Mouse (Mus musculus): Measurements from ENCODE around the gene Golt1a. TPM values are rescaled to one million over a fixed set of nuclear protein-coding genes. Genes with fewer than 3 reads are reported as not detected.
"Not testable (repeated sequence)": the region's sequence is repeated elsewhere in the genome, so short reads cannot be mapped to it uniquely, and the experiment has no call there.

Gene Golt1a
- polyA plus RNA-seq, 1 experiment from 2014 or later = 5.8 TPM

GRCm38 (mm10) chr1:133328299-133328795, 18.7 kb downstream of the Golt1a start:
- no peaks in the 10 kb centered on the region for H3K9me3 ChIP-seq (replicated peaks)
- no peaks in the 10 kb centered on the region for H3K36me3 ChIP-seq
- H3K27ac ChIP-seq = no peak overlapping the region
- ATAC-seq = no peak
- H3K4me2 ChIP-seq = no peak overlapping the region
- no peak overlapping the region for H3K4me3 ChIP-seq
- no peak overlapping the region for H3K9ac ChIP-seq
- peaks cover 57% of the 10 kb centered on the region for H3K27me3 ChIP-seq (replicated peaks)
- H3K4me1 ChIP-seq = no peaks in the 10 kb centered on the region
- 71% methylated on average over 6 of the region's 6 CpGs for WGBS (ENCODE audit: insufficient replicate concordance)

GRCm38 (mm10) chr1:133328896-133329637, 19.5 kb downstream of the Golt1a start:
- H3K4me3 ChIP-seq = peak overlapping the region; percentile 5; the same call in 1 of the 2 replicates
- H3K4me1 ChIP-seq = no peaks in the 10 kb centered on the region
- WGBS (ENCODE audit: insufficient replicate concordance) = 11% methylated on average over 34 of the region's 34 CpGs
- H3K27ac ChIP-seq = no peak overlapping the region
- H3K27me3 ChIP-seq (replicated peaks) = peaks cover 57% of the 10 kb centered on the region
- H3K4me2 ChIP-seq = peak overlapping the region; percentile 54
- no peaks in the 10 kb centered on the region for H3K9me3 ChIP-seq (replicated peaks)
- H3K36me3 ChIP-seq = no peaks in the 10 kb centered on the region
- no peak overlapping the region for H3K9ac ChIP-seq
- no peak for ATAC-seq

GRCm38 (mm10) chr1:133329638-133329964, 20.0 kb downstream of the Golt1a start:
- H3K36me3 ChIP-seq = no peaks in the 10 kb centered on the region
- no peak for ATAC-seq
- H3K27me3 ChIP-seq (replicated peaks) = peaks cover 57% of the 10 kb centered on the region
- peak overlapping the region; percentile 5; the same call in 1 of the 2 replicates for H3K4me3 ChIP-seq
- no peaks in the 10 kb centered on the region for H3K9me3 ChIP-seq (replicated peaks)
- H3K4me2 ChIP-seq = peak overlapping the region; percentile 54
- H3K9ac ChIP-seq = no peak overlapping the region
- H3K4me1 ChIP-seq = no peaks in the 10 kb centered on the region
- 24% methylated on average over 7 of the region's 7 CpGs for WGBS (ENCODE audit: insufficient replicate concordance)
- no peak overlapping the region for H3K27ac ChIP-seq

GRCm38 (mm10) chr1:133331142-133331541, 21.5 kb downstream of the Golt1a start:
- H3K36me3 ChIP-seq = no peaks in the 10 kb centered on the region
- no peaks in the 10 kb centered on the region for H3K9me3 ChIP-seq (replicated peaks)
- no peak for ATAC-seq
- no peak overlapping the region for H3K4me3 ChIP-seq
- no peak overlapping the region for H3K27ac ChIP-seq
- peaks cover 57% of the 10 kb centered on the region for H3K27me3 ChIP-seq (replicated peaks)
- H3K9ac ChIP-seq = no peak overlapping the region
- 47% methylated on average over 3 of the region's 3 CpGs for WGBS (ENCODE audit: insufficient replicate concordance)
- H3K4me2 ChIP-seq = no peak overlapping the region
- no peaks in the 10 kb centered on the region for H3K4me1 ChIP-seq

GRCm38 (mm10) chr1:133332656-133333430, 23.2 kb downstream of the Golt1a start:
- Histone ChIP-seq H3K27me3 (replicated peaks) (peaks cover 44% of the 10 kb centered on the region), H3K4me3 (no peak overlapping the region), H3K4me1 (no peaks in the 10 kb centered on the region), H3K9me3 (replicated peaks) (no peaks in the 10 kb centered on the region), H3K36me3 (no peaks in the 10 kb centered on the region), H3K27ac (no peak overlapping the region), H3K4me2 (no peak overlapping the region), H3K9ac (no peak overlapping the region)
- WGBS (ENCODE audit: insufficient replicate concordance) = 73% methylated on average over 11 of the region's 11 CpGs
- no peak for ATAC-seq

- H3K9ac ChIP-seq = no peak overlapping the region
- ATAC-seq = no peak
- WGBS (ENCODE audit: insufficient replicate concordance) = 58% methylated on average over 6 of the region's 6 CpGs
These were observed 24.3 kb downstream of the Golt1a start for GRCm38 (mm10) chr1:133333937-133334336.

GRCm38 (mm10) chr1:133340403-133340802, 30.8 kb downstream of the Golt1a start:
- not testable (repeated sequence) for H3K9me3 ChIP-seq (replicated peaks); H3K27me3 ChIP-seq (replicated peaks); ATAC-seq; H3K4me1 ChIP-seq; H3K4me3 ChIP-seq; H3K4me2 ChIP-seq; H3K36me3 ChIP-seq; H3K9ac ChIP-seq; H3K27ac ChIP-seq
- 32% methylated on average over 1 of the region's 1 CpGs for WGBS (ENCODE audit: insufficient replicate concordance)

More at GRCm38 (mm10) chr1:133333937-133334336, 24.3 kb downstream of the Golt1a start:
- Histone ChIP-seq H3K9me3 (replicated peaks) (no peaks in the 10 kb centered on the region), H3K36me3 (no peaks in the 10 kb centered on the region), H3K4me3 (no peak overlapping the region), H3K4me1 (no peaks in the 10 kb centered on the region), H3K4me2 (no peak overlapping the region), H3K27ac (no peak overlapping the region), H3K27me3 (replicated peaks) (peaks cover 33% of the 10 kb centered on the region)

GRCm38 (mm10) chr1:133344357-133344756, 34.8 kb downstream of the Golt1a start:
- H3K4me2 ChIP-seq = no peak overlapping the region

GRCm38 (mm10) chr1:133346531-133346930, 36.9 kb downstream of the Golt1a start:
- H3K4me3 ChIP-seq = no peak overlapping the region
- no peak overlapping the region for H3K9ac ChIP-seq
- H3K27me3 ChIP-seq (replicated peaks) = peaks cover 16% of the 10 kb centered on the region
- 73% methylated on average over 9 of the region's 9 CpGs for WGBS (ENCODE audit: insufficient replicate concordance)
- no peak overlapping the region for H3K27ac ChIP-seq
- no peaks in the 10 kb centered on the region for H3K9me3 ChIP-seq (replicated peaks)
- H3K4me2 ChIP-seq = no peak overlapping the region
- H3K36me3 ChIP-seq = no peaks in the 10 kb centered on the region
- H3K4me1 ChIP-seq = peaks cover 7% of the 10 kb centered on the region
- no peak for ATAC-seq

More at GRCm38 (mm10) chr1:133344357-133344756, 34.8 kb downstream of the Golt1a start:
- peaks cover 7% of the 10 kb centered on the region for H3K4me1 ChIP-seq
- no peak overlapping the region for H3K27ac ChIP-seq
- no peak for ATAC-seq
- H3K9me3 ChIP-seq (replicated peaks) = no peaks in the 10 kb centered on the region
- H3K36me3 ChIP-seq = no peaks in the 10 kb centered on the region
- no peak overlapping the region for H3K4me3 ChIP-seq
- peaks cover 4% of the 10 kb centered on the region; the same call in 1 of the 2 replicates for H3K27me3 ChIP-seq (replicated peaks)
- WGBS (ENCODE audit: insufficient replicate concordance) = 80% methylated on average over 2 of the region's 2 CpGs
- no peak overlapping the region for H3K9ac ChIP-seq

- no peak for ATAC-seq
- Histone ChIP-seq H3K4me3 (no peak overlapping the region), H3K9ac (no peak overlapping the region), H3K36me3 (no peaks in the 10 kb centered on the region), H3K27me3 (replicated peaks) (peaks cover 23% of the 10 kb centered on the region), H3K4me1 (peaks cover 7% of the 10 kb centered on the region), H3K9me3 (replicated peaks) (no peaks in the 10 kb centered on the region), H3K27ac (no peak overlapping the region), H3K4me2 (no peak overlapping the region)
- WGBS (ENCODE audit: insufficient replicate concordance) = 55% methylated on average over 3 of the region's 3 CpGs
These were observed 37.6 kb downstream of the Golt1a start for GRCm38 (mm10) chr1:133347226-133347625.

GRCm38 (mm10) chr1:133347693-133348520, 38.3 kb downstream of the Golt1a start:
- Histone ChIP-seq H3K27me3 (replicated peaks) (peaks cover 26% of the 10 kb centered on the region), H3K9me3 (replicated peaks) (no peaks in the 10 kb centered on the region), H3K4me2 (no peak overlapping the region), H3K9ac (no peak overlapping the region), H3K36me3 (no peaks in the 10 kb centered on the region), H3K4me1 (peaks cover 7% of the 10 kb centered on the region), H3K4me3 (no peak overlapping the region), H3K27ac (no peak overlapping the region)
- whole genome bisulfite sequencing (ENCODE audit: insufficient replicate concordance) = 30% methylated on average over 11 of the region's 11 CpGs
- ATAC-seq = no peak

Data from liver, embryonic 12.5 days (tissue).